Mouse (Mus musculus): Measurements from ENCODE around the gene Rtf2.
A peak's percentile ranks its signal among the peaks of the same experiment; 100 is the strongest.

Gene Rtf2

GRCm38 (mm10) chr2:172439843-172440639, at the start of gene Rtf2:
Gene Rtf2 (plus strand): TSS chr2:172440556.
- peak; percentile 99 for DNase-seq

- no peak for DNase-seq
Measured at GRCm38 (mm10) chr2:172392041-172392521, 48.3 kb upstream of the Rtf2 start.

- DNase-seq = peak; percentile 80 to 83
Measured at GRCm38 (mm10) chr2:172393391-172394051, 46.8 kb upstream of the Rtf2 start, which contains the start of gene Cass4. Gene Cass4 (plus strand): TSS chr2:172393794.

- no peak for DNase-seq
Measured at GRCm38 (mm10) chr2:172394052-172394392, 46.3 kb upstream of the Rtf2 start.

GRCm38 (mm10) chr2:172394671-172395070, 45.7 kb upstream of the Rtf2 start:
- no peak for DNase-seq

- no peak for DNase-seq
Measured at GRCm38 (mm10) chr2:172395961-172396360, 44.4 kb upstream of the Rtf2 start.

GRCm38 (mm10) chr2:172399901-172400300, 40.5 kb upstream of the Rtf2 start:
- DNase-seq = peak; percentile 69 to 78

- peak; percentile 75 to 84 for DNase-seq
Measured at GRCm38 (mm10) chr2:172401116-172401825, 39.1 kb upstream of the Rtf2 start.

GRCm38 (mm10) chr2:172404239-172404638, 36.1 kb upstream of the Rtf2 start:
- DNase-seq = no peak

GRCm38 (mm10) chr2:172405011-172405410, 35.3 kb upstream of the Rtf2 start:
- DNase-seq = no peak

- DNase-seq = no peak
Measured at GRCm38 (mm10) chr2:172406173-172406572, 34.2 kb upstream of the Rtf2 start.

- no peak for DNase-seq
Measured at GRCm38 (mm10) chr2:172407499-172407898, 32.9 kb upstream of the Rtf2 start.

GRCm38 (mm10) chr2:172410686-172411085, 29.7 kb upstream of the Rtf2 start:
- no peak for DNase-seq

DNA sequence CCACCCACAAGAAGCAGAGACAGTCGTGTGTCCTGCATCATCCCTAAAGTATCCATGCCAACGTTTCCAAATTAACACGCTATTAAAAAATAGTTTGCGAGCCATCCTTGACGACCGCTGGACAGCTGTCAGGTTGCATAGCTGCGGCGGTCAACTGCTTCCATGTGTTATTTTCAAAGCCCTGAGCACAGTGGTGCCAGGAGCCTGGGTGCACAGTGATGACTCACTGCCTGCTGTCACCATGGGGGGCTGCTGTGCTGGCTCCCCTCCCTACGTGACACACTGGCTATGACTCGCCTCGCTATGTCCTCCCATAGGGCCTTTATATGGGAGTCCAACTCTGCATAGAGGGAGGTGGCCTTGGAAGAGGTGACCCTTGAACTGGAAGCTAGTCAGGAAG, 29.3 kb upstream of the Rtf2 start:
- DNase-seq = no peak

- DNase-seq = peak; percentile 31 to 32
Measured at GRCm38 (mm10) chr2:172412454-172412853, 27.9 kb upstream of the Rtf2 start.

DNA sequence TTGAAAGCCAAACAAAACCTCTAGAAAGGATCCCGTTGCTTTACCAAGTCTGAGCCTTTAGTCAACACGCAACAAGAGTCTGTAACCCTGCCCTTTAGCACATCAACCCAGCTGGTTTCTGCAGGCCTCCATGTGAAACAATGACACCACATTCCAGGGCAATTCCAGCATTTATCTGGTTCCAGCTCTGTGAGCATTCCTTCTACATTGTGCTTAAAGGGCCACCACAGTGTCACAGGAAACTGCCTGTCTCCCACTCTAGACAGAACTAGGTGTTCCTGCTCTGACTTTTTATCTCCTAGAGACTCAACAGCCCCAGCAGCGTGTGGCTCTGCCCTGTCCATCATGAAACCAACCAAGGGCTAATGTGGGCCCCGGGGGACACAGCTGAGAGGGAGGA, 27.1 kb upstream of the Rtf2 start:
- DNase-seq = no peak

DNA sequence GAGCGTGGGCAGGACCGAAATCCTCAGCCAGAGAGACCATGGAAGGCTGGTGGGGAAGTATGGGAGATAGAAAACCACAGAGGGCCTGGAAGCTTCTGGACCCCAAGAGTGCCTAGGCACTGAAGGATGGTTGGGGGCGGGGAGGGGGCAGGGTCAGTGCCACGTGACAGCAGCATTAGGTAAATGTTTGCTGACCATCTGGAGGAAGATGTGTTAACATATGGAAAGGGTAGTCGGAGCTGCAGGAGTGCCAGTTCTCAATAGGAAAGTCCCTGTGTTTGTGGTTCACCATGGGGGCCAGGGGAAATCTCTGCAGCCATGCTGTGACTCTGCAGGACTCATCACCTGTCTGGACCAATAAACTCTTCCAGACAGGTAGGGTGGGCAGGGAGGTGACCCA, 26.5 kb upstream of the Rtf2 start:
- no peak for DNase-seq

GRCm38 (mm10) chr2:172416218-172416617, 24.1 kb upstream of the Rtf2 start:
- no peak for DNase-seq

DNA sequence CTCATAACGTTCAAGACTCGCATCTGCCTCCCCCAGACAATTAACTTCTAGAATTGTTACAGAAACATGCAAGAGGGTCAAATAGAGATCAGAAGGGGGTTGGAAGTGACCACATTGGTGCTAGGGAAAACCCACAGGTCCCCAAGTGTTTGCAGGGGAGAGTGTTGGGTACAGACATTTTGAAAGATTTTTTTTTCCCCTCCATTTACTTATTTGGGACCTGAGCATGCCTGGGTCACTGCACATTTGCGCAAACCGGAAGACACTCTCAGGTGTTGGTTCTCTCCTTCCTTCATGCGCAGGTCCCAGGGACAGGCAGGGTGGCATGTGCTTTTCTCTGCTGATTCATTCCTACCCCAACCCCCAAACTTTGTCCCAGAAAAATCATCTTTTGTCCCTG, 23.5 kb upstream of the Rtf2 start:
- no peak for DNase-seq

DNA sequence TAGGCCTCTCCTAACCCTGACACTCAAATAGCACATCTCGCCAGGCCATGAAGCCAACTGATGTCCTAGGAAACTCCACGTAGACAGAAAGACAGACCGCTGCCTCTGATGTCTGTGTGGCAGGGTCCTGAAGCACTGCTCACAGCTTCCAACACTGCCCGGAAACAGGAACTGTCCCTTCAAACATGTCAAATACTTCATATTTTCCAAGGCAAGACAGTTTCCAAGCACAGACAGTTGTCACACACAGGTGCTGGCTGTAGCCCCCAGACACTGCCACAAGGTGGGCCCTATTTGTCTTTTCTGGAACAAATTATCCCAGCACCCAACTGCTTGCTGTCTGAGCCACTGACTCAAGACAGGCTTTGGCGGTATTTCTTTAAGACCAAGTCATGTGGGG, 22.1 kb upstream of the Rtf2 start:
- DNase-seq = no peak

DNA sequence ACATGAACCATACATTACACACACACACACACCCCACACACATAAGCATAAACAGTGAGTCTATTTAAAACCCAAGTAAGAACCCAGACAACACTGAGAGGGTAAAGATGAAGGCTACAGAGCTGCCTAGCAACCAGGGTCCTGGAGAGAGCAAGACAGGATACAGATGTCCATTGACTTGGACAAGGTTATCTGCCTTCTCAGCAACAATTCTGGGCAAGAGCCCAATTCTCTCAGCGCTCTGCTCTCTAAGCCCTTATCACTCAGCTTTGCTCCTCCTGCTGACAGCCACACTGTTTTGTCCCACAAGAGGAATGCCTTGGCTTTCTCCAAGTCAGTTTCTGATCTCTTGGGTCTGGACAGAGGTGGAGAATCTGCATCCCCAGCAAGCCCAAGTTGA, 9.7 kb upstream of the Rtf2 start:
- no peak for DNase-seq

DNA sequence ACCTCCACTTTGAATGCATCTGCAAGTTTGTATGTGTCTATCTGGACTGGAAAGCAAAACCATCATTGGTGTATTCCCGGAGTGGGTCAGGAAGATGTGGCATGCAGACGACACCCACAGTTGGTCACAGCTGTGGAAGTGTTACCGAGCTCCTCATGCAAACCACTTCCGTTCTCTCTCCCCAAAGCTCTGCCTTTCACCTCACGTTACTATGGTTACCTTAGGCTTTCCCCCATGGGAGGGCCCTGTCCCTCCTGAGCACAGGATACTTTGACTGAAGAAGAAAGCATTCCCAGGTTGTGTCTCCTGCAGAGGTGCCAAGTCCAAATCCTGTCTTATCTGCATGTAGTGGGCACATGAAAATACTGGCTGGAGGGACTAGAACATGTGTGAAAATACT, 6.6 kb upstream of the Rtf2 start:
- DNase-seq = peak; percentile 69 to 71

- DNase-seq = peak; percentile 51 to 62
Measured at GRCm38 (mm10) chr2:172437371-172437952, 2.9 kb upstream of the Rtf2 start.

All from B cell, adult 2 months (primary cell).